Mouse (Mus musculus) heart, embryonic 13.5 days (tissue): ENCODE results near the gene Itprip. TPM values are rescaled to one million over a fixed set of nuclear protein-coding genes. Genes with fewer than 3 reads are reported as not detected.

Experiments used
- ATAC-seq: fragments of 200-750 bp; cut with Nextera tagmentation; 2 replicates; pipeline ENCODE4 v1.8.0; 2017; ENCODE audit warnings: moderate TSS enrichment; ENCODE audit not compliant: insufficient number of reproducible peaks, low FRiP score, low TSS enrichment; ENCODE audit errors: extremely low read depth
- H3K27ac ChIP-seq: fragments of 300-500 bp; sonication (generic); replicated peaks from 2 replicates; pipeline ENCODE4 v1.5.1; 2015; ENCODE audit warnings: moderate library complexity, mild to moderate bottlenecking, inconsistent platforms
- H3K27me3 ChIP-seq: fragments of 300-500 bp; sonication (generic); replicated peaks from 2 replicates; pipeline ENCODE4 v1.6.1; 2015; ENCODE audit warnings: mild to moderate bottlenecking, inconsistent platforms
- H3K36me3 ChIP-seq: fragments of 300-500 bp; sonication (generic); 2 replicates; pipeline ENCODE4 v1.6.1; 2015; ENCODE audit warnings: mild to moderate bottlenecking, inconsistent platforms
- H3K4me1 ChIP-seq: fragments of 300-500 bp; sonication (generic); 2 replicates; pipeline ENCODE4 v1.6.1; 2015; ENCODE audit warnings: inconsistent platforms
- H3K4me2 ChIP-seq: fragments of 300-500 bp; sonication (generic); 2 replicates; pipeline ENCODE4 v1.6.1; 2015; ENCODE audit warnings: inconsistent platforms, mild to moderate bottlenecking, moderate library complexity
- H3K4me3 ChIP-seq: fragments of 300-500 bp; sonication (generic); 2 replicates; pipeline ENCODE4 v1.5.1; 2015; ENCODE audit warnings: moderate library complexity, mild to moderate bottlenecking, inconsistent platforms
- H3K9ac ChIP-seq: fragments of 300-500 bp; sonication (generic); 2 replicates; pipeline ENCODE4 v1.6.1; 2015; ENCODE audit warnings: inconsistent platforms, mild to moderate bottlenecking, moderate library complexity
- H3K9me3 ChIP-seq: fragments of 300-500 bp; sonication (generic); 2 replicates; pipeline ENCODE4 v1.6.1; 2016; ENCODE audit warnings: inconsistent platforms
- WGBS: fragments of 180-500 bp; shearing (Covaris S2); methylation state at CpG from one replicate; pipeline ENCODE4 v1.1.7; 2015; ENCODE audit warnings: mixed read lengths; 5-methylcytosine and 5-hydroxymethylcytosine counted together
- polyA plus RNA-seq: library from polyadenylated mRNA; unstranded; fragments of >200 nt; fragmentation: Nextera tagmentation; extraction: Ambion mirVana; gene quantifications from 2 replicates; pipeline ENCODE4 v1.2.1, GENCODE M21; 2015

Gene Itprip
- polyA plus RNA-seq, 1 experiment from 2014 or later, result 19.9 TPM

DNA sequence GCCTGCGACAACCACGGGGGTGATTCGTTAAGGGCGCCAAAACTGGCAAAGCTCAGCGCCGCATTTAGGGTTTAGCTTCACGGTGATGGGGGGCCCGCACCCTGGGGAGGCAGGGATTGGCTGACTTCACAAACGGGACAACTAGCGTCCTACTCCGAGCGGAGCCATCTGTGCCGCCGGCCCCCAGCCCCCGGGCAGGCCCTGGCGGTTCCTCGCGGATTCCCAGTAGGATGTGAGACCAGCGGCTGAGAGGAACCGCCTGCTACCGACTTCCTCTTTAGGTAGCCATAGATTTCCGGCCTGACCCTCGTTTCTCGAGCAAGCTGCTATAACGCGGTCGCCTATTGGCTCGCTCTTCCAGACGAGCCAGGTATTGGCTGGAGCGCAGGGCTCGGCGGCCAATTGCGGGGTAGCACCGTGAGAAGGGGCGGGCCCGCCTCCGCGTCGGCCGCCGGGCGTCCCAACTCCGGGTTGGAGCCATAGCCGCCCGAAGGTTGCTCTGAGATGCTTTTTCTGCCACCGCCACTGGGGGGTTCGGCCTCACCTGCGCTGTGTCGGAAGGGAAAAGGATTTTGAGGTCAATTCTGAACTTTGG is 53.6 kb downstream of the Itprip start, which contains the start of gene Gsto2:
Gene Gsto2, plus strand, starts transcription at position 182 of the 595 bp plus-strand sequence.
- 1% methylated on average over 49 of the region's 49 CpGs for WGBS
- H3K36me3 ChIP-seq, result peaks cover 30% of the 10 kb centered on the region
- H3K4me1 ChIP-seq, result peaks cover 3% of the 10 kb centered on the region; the same call in 1 of the 2 replicates
- H3K9ac ChIP-seq, result peak within 1 kb of the TSS; percentile 84
- H3K9me3 ChIP-seq, result no peaks in the 10 kb centered on the region
- 0 out of 2 replicates have a peak, but pooled peaks cover 6% of the 10 kb centered on the region for H3K27me3 ChIP-seq
- H3K27ac ChIP-seq, result peak within 1 kb of the TSS; percentile 71
- H3K4me3 ChIP-seq, result peak within 1 kb of the TSS; percentile 65
- peak within 1 kb of the TSS; percentile 75 for H3K4me2 ChIP-seq
- peak; percentile 100 for ATAC-seq

GRCm38 (mm10) chr19:47864721-47865120 is 54.4 kb downstream of the Itprip start:
- peaks cover 37% of the 10 kb centered on the region for H3K36me3 ChIP-seq
- no peak overlapping the region for H3K27ac ChIP-seq
- H3K9me3 ChIP-seq, result no peaks in the 10 kb centered on the region
- H3K4me2 ChIP-seq, result peak overlapping the region; percentile 75
- H3K9ac ChIP-seq, result peak overlapping the region; percentile 84; the same call in 1 of the 2 replicates
- H3K4me3 ChIP-seq, result peak overlapping the region; percentile 65
- WGBS, result 81% methylated on average over 7 of the region's 7 CpGs
- no peak for ATAC-seq
- H3K27me3 ChIP-seq, result 0 out of 2 replicates have a peak, but pooled peaks cover 3% of the 10 kb centered on the region
- H3K4me1 ChIP-seq, result peaks cover 3% of the 10 kb centered on the region; the same call in 1 of the 2 replicates

GRCm38 (mm10) chr19:47864051-47864450 is 55.0 kb downstream of the Itprip start:
- peaks cover 44% of the 10 kb centered on the region for H3K36me3 ChIP-seq
- no peak overlapping the region for H3K27ac ChIP-seq
- H3K9ac ChIP-seq, result no peak overlapping the region
- H3K27me3 ChIP-seq, result 0 out of 2 replicates have a peak, but pooled peaks cover 2% of the 10 kb centered on the region
- no peaks in the 10 kb centered on the region for H3K9me3 ChIP-seq
- ATAC-seq, result no peak
- peaks cover 3% of the 10 kb centered on the region; the same call in 1 of the 2 replicates for H3K4me1 ChIP-seq
- no peak overlapping the region for H3K4me2 ChIP-seq
- WGBS, result 93% methylated on average over 9 of the region's 9 CpGs
- no peak overlapping the region for H3K4me3 ChIP-seq

- Histone ChIP-seq H3K4me1 (peaks cover 3% of the 10 kb centered on the region; the same call in 1 of the 2 replicates), H3K27me3 (no peaks in the 10 kb centered on the region), H3K9ac (no peak overlapping the region), H3K4me2 (no peak overlapping the region), H3K4me3 (no peak overlapping the region), H3K36me3 (peaks cover 54% of the 10 kb centered on the region), H3K27ac (no peak overlapping the region), H3K9me3 (no peaks in the 10 kb centered on the region)
- 74% methylated on average over 3 of the region's 3 CpGs for WGBS
- ATAC-seq, result no peak
These were observed 56.5 kb downstream of the Itprip start for GRCm38 (mm10) chr19:47862581-47862980.

- ATAC-seq, result no peak
- Histone ChIP-seq H3K4me2 (no peak overlapping the region), H3K27ac (no peak overlapping the region), H3K36me3 (peaks cover 50% of the 10 kb centered on the region), H3K4me1 (peaks cover 13% of the 10 kb centered on the region), H3K9ac (no peak overlapping the region), H3K27me3 (0 out of 2 replicates have a peak, but pooled peaks cover 4% of the 10 kb centered on the region), H3K4me3 (no peak overlapping the region), H3K9me3 (no peaks in the 10 kb centered on the region)
- 76% methylated on average over 8 of the region's 8 CpGs for WGBS
These were observed 59.9 kb downstream of the Itprip start for GRCm38 (mm10) chr19:47859180-47859579.

DNA sequence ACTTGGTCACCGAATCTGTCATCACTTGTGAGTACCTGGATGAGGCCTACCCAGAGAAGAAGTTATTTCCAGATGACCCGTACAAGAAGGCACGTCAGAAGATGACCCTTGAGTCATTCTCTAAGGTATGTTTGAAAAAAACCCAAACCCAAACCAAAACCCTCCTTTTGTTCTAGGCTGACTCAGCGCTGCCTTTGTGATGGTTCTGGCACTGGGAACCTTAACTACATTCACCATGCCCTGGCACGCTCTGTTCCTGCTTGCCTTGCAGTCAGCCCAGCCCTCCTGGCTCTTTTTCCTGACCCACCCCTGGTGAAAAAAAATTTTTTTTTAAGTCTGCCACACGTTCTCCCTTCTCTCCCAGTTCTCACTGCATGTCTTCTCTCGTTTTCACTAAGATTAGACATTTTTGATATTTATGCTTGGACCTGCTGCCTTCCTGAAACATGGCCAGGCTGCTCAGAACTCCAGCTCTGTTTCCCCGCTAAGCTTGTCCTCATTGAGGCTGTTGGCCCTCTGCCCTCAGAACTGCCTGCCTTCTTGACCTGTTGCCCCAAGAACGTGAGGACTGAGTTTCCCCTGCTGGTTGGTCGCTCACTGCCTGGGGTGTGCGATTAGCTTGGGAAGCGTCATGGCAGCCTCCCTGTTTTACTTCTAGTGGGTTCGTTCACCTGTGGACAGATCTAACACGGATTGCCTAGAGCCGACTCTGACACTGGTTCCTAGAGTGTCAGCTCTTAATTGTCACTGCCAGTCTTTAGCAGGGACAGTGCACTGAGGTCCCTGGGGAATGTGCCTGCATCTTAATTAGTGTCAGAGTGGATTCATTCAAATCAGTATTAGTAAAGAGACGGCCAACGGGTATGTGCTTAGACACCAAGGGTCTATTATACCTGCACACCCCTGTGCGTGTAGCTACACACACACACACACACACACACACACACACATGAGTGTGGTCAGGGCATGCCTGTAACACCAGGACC is 60.8 kb downstream of the Itprip start:
- H3K4me2 ChIP-seq, result no peak overlapping the region
- H3K9me3 ChIP-seq, result no peaks in the 10 kb centered on the region
- H3K4me3 ChIP-seq, result no peak overlapping the region
- no peak overlapping the region for H3K9ac ChIP-seq
- H3K36me3 ChIP-seq, result peaks cover 43% of the 10 kb centered on the region
- H3K27me3 ChIP-seq, result 0 out of 2 replicates have a peak, but pooled peaks cover 4% of the 10 kb centered on the region
- no peak overlapping the region for H3K27ac ChIP-seq
- H3K4me1 ChIP-seq, result peaks cover 19% of the 10 kb centered on the region
- ATAC-seq, result no peak
- WGBS, result 75% methylated on average over 18 of the region's 18 CpGs

DNA sequence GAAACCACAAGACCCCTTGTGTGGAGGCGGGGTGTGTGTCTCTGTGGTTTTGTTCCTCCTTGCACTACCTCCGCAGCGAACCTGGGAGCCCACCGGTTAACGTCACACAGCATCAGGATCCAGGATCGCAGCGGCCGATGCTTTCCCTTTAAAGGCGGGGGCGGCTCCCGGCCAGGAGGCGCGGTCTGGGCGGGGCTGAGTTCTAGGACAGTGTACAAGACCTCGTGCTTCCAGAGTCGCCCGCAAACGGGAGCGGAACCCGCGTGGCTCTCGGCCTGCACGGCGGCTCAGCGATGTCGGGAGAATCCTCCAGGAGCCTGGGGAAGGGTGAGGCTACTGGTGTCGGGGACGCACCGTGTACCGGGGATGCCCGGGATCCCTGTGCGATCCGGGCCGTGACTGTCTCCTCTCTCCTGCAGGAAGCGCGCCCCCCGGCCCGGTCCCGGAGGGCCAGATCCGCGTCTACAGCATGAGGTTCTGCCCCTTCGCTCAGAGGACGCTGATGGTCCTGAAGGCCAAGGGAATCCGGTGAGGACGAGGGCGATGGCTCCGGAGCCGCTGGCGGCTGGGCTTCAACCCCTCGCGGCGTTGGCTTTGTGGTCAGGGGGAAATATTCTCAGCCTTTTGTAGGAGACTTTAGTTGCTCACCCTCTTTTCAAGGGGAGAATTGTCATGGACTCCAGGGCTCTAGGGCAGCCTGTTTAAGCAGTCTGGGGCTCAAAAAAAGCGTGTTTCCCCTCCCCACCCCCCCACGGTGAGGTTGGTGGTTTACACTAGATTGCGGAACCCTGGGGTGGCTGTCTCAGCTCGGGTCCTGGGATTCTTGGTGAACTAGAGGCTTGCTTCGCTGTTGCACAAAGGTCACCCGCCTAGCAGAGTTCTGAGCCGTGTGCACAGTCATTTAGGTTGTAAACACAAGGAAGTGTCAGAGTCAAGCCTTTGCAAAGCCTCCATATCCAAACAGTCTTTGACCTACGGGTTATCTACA is 64.0 kb downstream of the Itprip start, which contains the start of gene Gsto1:
Gene Gsto1, plus strand, starts transcription at position 175 of the 988 bp plus-strand sequence.
- peak; percentile 86 for ATAC-seq
- under 1% methylated on average over 60 of the region's 60 CpGs for WGBS
- Histone ChIP-seq H3K27me3 (0 out of 2 replicates have a peak, but pooled peaks cover 4% of the 10 kb centered on the region), H3K36me3 (peaks cover 20% of the 10 kb centered on the region), H3K4me3 (peak within 1 kb of the TSS; percentile 75), H3K9me3 (no peaks in the 10 kb centered on the region), H3K4me1 (peaks cover 19% of the 10 kb centered on the region), H3K4me2 (peak within 1 kb of the TSS; percentile 95), H3K9ac (peak within 1 kb of the TSS; percentile 88), H3K27ac (peak within 1 kb of the TSS; percentile 60)

DNA sequence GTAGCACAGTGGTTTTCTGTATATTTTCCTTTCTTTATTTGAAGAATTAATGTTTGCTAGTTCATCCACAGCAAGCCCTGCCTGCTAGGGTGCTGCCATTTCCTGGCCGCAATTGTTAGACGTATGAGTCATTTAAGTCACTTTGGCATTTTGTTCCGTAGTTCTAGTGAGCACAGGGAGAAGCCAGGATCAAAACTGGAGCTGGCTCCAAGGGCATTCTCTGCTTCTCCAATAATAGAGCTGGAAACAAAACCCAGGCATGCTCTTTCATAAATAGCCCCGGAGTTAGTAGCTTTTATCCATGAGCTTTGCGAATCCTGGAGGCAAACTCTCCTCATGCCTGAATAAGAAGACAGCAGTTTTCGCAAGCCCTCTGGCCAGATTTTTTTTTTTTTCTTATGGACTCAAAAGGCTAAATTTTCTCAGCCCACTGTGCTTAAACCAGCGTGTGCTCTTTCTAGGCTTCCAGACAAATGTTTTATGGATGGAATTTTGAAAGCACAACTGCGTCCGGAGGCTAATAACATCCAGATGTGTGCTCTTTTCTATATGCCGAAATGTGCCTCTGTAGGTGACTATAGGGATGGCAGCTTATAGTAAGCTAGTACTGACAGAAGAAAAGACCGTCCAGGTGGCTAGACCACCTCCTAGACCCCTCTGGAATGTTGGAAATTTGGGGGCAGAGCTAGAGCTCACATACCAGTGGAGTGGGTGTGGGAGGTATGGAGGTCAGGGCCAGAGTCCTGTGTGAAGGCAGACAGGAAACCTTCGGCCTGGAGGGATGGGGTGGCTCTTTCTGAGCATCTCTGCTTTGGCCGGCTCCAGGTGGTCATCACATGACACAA is 64.9 kb downstream of the Itprip start:
- Histone ChIP-seq H3K4me3 (peak overlapping the region; percentile 75), H3K36me3 (peaks cover 11% of the 10 kb centered on the region), H3K27me3 (0 out of 2 replicates have a peak, but pooled peaks cover 4% of the 10 kb centered on the region), H3K9me3 (no peaks in the 10 kb centered on the region), H3K4me2 (peak overlapping the region; percentile 95), H3K4me1 (peaks cover 19% of the 10 kb centered on the region), H3K9ac (peak overlapping the region; percentile 88), H3K27ac (peak overlapping the region; percentile 60)
- ATAC-seq, result no peak; the same call in 1 of the 2 replicates
- WGBS, result 22% methylated on average over 13 of the region's 13 CpGs

- Histone ChIP-seq H3K4me2 (no peak overlapping the region), H3K9me3 (no peaks in the 10 kb centered on the region), H3K9ac (no peak overlapping the region), H3K36me3 (no peaks in the 10 kb centered on the region), H3K4me1 (peaks cover 19% of the 10 kb centered on the region), H3K27me3 (0 out of 2 replicates have a peak, but pooled peaks cover 4% of the 10 kb centered on the region), H3K4me3 (no peak overlapping the region), H3K27ac (no peak overlapping the region)
- WGBS, result 87% methylated on average over 3 of the region's 3 CpGs
- no peak for ATAC-seq
These were observed 66.0 kb downstream of the Itprip start for GRCm38 (mm10) chr19:47853053-47853452.
